Mouse (Mus musculus) c-Kit-positive CD71-positive TER-119-negative erythroid progenitor cells, embryonic 14.5 days (primary cell): Measurements from ENCODE around the gene Rps24.

Experiments
- DNase-seq: peaks from one replicate; pipeline ENCODE4 v3.0.0-alpha.2; 2013; ENCODE audit warnings: low read depth

The Rps24 gene

DNA sequence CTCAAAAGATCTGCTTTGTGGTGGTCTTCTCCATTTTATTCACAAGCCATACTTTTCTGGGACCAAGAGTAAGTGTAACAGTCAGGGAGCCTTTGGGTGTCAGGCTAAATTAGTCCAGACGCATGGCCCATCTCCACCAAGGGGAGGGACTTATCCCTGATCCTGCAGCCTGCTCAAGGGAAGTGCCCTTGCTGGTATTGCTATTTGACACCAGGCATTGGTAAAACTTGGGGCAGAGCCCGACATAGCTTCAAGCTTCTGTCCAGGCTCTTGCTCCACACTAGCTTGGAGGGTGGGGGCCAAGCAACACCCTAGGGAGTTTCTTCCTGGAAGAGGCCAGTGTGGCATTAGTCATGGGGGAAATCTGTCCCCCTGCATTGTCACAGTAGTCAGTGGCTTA lies 23.8 kb downstream of the Rps24 start:
- DNase-seq, result no peak

DNA sequence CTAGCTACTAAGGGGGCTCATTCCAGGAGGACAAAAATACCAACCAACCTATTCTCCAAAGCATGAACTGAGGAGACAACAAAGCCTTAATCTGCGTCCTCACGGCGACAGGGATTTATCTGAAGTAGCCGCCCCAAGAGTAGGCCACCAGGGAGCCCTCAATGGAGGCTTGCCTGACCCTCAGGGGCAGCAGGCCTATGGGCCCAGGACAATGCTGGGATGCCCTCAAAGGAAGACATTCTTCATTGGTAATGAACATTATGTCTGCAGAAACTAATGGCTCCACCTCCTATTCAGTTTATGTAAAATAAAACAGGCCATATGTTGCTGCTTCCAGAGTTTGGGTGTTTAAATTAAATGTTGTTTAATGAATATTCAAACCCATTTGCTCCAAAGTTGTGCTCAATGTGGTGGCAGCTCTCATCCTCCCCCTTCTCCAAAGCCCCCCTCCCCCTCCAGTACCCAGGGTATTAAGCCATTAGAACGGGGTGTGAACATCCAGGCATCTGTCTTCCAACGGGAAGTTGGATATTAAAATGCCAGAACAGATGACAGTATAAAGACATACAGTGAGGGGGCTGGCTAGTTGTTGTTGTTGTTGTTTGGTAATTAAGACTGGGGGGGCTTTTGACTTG lies 25.7 kb downstream of the Rps24 start:
- no peak for DNase-seq

DNA sequence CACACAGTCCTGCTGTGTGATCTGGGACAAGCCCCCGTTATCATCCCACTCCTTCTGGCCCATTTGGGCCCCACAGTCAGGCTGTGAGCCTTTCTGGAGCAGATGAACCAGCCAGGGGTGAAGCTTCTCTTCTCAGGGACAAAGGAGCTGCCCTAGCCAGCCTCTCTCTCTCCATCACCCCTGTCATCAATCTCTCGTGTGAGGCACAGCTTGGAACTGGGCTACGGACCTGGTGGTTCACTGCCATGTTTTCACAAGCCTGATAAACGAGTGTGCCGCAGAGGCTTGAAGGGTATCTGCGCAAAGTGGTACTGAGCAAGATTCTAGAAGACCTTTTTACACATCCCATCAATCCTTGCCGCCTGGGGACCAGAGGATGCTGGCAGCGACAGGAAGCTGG lies 34.7 kb downstream of the Rps24 start:
- DNase-seq, result no peak

DNA sequence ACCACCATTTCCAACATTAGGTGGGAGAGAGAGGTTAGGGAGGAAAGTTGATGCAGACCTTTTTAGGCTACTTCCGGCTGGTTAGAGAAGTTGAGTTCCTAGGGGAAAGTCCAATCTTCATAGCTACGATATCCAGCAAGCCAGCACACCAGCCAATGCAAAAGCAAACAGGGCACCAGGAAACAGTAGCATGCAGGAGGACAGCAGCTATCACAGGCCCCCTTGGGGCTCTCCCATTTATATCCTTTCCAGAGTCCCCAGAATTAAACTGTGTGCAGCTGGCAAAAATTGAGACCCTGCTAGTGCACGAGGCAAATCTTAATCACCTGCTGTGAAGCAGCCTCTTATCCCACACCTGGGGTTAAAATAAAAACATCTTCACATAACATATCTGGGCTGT lies 38.2 kb downstream of the Rps24 start:
- DNase-seq, result no peak

DNA sequence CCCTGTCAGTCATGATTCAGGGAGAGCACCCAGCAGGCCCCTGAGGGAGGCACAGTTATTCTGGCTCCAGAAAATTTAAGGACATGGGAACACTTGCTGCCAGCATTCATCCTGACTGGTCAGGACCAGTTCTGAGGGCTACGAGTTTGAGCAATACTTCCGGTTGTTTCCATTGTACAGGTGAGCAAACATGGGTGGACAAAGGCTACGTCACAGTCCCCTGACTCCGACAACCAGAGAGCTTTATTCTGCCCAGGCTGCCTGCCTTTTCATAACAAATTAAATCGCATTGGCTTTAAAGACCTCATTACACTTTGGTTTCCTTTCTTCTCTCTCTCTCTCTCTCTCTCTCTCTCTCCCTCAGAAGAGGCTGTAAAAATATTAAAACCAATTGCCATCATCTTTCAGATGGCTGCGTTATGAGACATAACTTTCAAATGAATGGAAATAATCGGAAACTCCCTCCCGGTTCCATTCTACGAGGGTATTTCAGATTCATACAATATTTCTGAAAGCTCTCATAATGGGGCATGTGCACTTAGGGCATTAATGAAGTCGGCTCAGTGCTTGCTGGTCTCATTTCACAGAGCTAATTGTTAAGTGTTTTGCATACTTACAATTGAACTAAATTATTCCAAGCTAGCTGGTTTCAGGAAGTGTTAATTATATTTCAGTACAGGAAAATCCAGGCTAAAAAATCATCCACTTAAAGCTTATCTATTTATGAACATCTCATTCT lies 38.9 kb downstream of the Rps24 start:
- DNase-seq, result no peak

DNA sequence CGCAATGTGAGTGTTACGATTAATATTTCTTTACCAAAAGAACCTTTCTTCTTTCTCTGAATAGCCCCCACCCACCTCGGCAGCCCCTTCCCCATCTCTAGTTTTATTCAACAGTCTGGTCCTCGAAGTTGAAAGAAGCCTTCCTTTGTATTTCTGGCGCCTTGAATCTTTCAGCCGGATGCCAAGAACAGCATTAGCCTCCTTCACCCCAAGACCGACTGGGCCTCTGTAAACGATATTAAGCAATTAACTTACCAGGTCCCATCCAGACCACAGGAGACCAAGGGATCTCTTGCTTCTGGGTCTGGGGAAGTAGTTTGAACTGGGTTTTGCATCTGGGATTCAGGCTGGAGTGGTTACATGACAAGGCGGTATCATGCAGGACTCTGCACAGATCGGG lies 39.5 kb downstream of the Rps24 start:
- DNase-seq, result no peak

DNA sequence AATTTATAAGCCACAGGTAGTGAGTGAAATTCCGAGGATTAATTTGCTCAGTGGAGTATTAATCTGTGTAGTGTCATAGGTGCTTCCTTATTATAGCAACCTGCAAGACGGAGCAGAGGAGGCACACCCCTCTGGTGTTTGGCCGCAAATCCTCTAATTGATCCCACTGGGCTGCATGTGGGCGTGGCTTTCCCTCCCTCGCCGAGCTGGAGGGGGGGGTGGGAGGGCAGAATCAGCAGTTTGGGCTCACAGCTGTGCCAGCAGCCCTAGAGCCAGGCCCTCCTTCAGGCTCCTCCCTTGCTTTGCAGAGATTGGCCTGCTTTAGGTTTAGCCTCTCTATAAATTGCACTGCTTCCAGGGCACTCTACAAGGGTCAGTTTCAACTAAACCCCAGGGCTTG lies 43.3 kb downstream of the Rps24 start:
- DNase-seq, result no peak

DNA sequence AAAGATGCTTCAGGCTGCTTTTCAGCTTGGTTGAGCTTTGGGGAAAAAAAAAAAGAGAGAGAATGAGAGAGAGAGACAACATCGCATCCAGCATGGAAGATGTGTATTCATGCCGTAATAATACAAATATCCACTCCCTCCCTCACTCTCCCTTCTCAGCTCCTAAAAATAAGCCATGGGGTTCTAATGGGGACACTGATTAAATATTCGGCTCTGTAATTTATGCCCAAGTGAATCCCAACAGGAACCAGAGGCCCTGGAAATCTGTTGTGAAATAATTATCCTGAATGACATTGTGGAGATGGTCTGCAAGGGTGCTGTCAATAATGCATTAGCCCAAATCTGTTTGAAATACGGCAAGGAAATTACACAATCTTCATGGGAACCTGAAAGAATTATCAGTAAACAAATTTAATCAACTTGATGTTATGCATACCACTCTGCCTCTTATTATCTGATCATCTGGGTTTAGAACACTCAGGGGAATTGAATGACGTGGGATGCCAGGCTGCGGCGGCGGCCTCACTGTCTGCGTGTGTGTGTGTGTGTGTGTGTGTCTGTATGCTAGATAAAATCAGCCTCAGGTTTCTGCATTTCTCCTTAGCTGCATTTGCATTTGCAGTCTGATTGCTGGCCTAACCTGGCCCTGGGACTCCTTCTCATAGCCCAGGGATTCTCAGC lies 48.1 kb downstream of the Rps24 start:
- DNase-seq, result no peak

DNA sequence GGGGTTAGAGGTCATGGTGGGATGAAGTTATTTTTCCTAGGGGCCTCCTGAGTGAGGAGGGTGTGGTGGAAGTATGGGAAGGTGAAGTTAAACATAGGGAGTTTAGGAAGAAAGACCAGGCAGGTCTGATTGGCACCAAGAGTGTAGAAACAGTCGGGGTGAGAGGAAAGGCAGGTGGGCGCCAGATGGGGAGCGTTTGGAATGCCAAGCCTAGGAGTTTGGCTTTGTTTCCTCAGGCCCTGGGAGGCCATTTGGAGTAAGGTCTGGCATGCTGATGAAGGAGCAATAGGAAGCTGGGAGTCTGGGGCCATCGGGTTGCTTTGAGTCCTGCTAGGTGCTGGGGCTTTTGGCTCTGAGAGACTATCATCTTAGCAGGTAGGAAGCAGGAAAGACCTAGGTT lies 56.0 kb downstream of the Rps24 start:
- no peak for DNase-seq

DNA sequence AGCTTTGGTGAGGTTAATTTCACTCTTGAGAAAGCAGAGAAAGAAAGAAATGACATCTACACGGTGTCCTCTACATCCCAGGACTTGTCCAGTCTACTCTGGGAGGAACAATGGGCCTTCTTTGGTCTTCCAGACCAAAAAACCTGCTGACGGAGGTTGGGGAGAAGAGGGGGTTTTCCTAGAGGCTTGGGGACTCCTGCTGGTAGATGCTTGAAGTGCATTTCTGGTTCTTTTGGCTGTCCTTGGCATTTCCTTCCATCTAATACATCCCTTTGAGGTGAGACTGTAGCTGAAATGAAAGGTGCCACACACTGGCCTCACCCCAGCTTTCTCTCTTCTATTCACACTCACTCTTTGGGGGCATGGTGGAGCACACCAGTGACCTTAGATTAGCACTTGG lies 57.1 kb downstream of the Rps24 start:
- no peak for DNase-seq
